Mouse (Mus musculus) limb, embryonic 12.5 days (tissue): ENCODE results near the gene Edem3. TPM values are rescaled to one million over a fixed set of nuclear protein-coding genes. Genes with fewer than 3 reads are reported as not detected.
"Not testable (repeated sequence)": the region's sequence is repeated elsewhere in the genome, so short reads cannot be mapped to it uniquely, and the experiment has no call there.

Experiments used
- ATAC-seq: fragments of 200-750 bp; cut with Nextera tagmentation; 2 replicates; pipeline ENCODE4 v1.8.0; 2017; ENCODE audit warnings: low read depth, moderate TSS enrichment; ENCODE audit not compliant: insufficient number of reproducible peaks, insufficient read depth, low FRiP score, low TSS enrichment
- H3K27ac ChIP-seq: fragments of 300-500 bp; sonication (generic); 2 replicates; pipeline ENCODE4 v1.5.1; 2016; ENCODE audit warnings: mild to moderate bottlenecking, moderate library complexity
- H3K27me3 ChIP-seq: fragments of 300-500 bp; sonication (generic); 2 replicates; pipeline ENCODE4 v1.6.1; 2016; ENCODE audit warnings: mild to moderate bottlenecking, moderate library complexity
- H3K36me3 ChIP-seq: fragments of 300-500 bp; sonication (generic); 2 replicates; pipeline ENCODE4 v1.6.1; 2016; ENCODE audit warnings: mild to moderate bottlenecking, moderate library complexity
- H3K4me1 ChIP-seq: fragments of 300-500 bp; sonication (generic); replicated peaks from 2 replicates; pipeline ENCODE4 v1.6.1; 2016
- H3K4me2 ChIP-seq: fragments of 300-500 bp; sonication (generic); 2 replicates; pipeline ENCODE4 v1.6.1; 2016; ENCODE audit warnings: mild to moderate bottlenecking, moderate library complexity
- H3K4me3 ChIP-seq: fragments of 300-500 bp; sonication (generic); replicated peaks from 2 replicates; pipeline ENCODE4 v1.5.1; 2016; ENCODE audit warnings: mild to moderate bottlenecking
- H3K9ac ChIP-seq: fragments of 300-500 bp; sonication (generic); replicated peaks from 2 replicates; pipeline ENCODE4 v1.6.1; 2016; ENCODE audit warnings: mild to moderate bottlenecking, moderate library complexity
- H3K9me3 ChIP-seq: fragments of 300-500 bp; sonication (generic); 2 replicates; pipeline ENCODE4 v1.6.1; 2016; ENCODE audit warnings: mild to moderate bottlenecking, moderate library complexity
- WGBS: fragments of 180-500 bp; shearing (Covaris S2); methylation state at CpG from one replicate; pipeline ENCODE4 v1.1.7; 2016; 5-methylcytosine and 5-hydroxymethylcytosine counted together
- polyA plus RNA-seq: library from polyadenylated mRNA; unstranded; fragments of >200 nt; fragmentation: Nextera tagmentation; extraction: Ambion mirVana; gene quantifications from 2 replicates; pipeline ENCODE4 v1.2.1, GENCODE M21; 2016

Gene Edem3
- polyA plus RNA-seq, 1 experiment from 2014 or later = 24.5 TPM

- H3K4me2 ChIP-seq = no peak overlapping the region
- no peaks in the 10 kb centered on the region for H3K9me3 ChIP-seq
- 94% methylated on average over 13 of the region's 13 CpGs for WGBS
- H3K27ac ChIP-seq = no peak overlapping the region
- peaks cover 68% of the 10 kb centered on the region for H3K36me3 ChIP-seq
- H3K9ac ChIP-seq = no peak overlapping the region
- H3K27me3 ChIP-seq = no peaks in the 10 kb centered on the region
- no peak overlapping the region for H3K4me3 ChIP-seq
- ATAC-seq = no peak
- H3K4me1 ChIP-seq = no peaks in the 10 kb centered on the region
Measured at GRCm38 (mm10) chr1:151812004-151812712, 57.0 kb downstream of the Edem3 start.

- Histone ChIP-seq H3K9ac (no peak overlapping the region), H3K36me3 (peaks cover 63% of the 10 kb centered on the region), H3K9me3 (no peaks in the 10 kb centered on the region), H3K4me3 (no peak overlapping the region), H3K4me2 (no peak overlapping the region), H3K4me1 (no peaks in the 10 kb centered on the region), H3K27me3 (no peaks in the 10 kb centered on the region), H3K27ac (no peak overlapping the region)
- no peak for ATAC-seq
- 92% methylated on average over 3 of the region's 3 CpGs for WGBS
Measured at GRCm38 (mm10) chr1:151816051-151816450, 60.9 kb downstream of the Edem3 start.

GRCm38 (mm10) chr1:151819190-151819589, 64.0 kb downstream of the Edem3 start:
- H3K4me3 ChIP-seq = no peak overlapping the region
- H3K27ac ChIP-seq = no peak overlapping the region
- H3K27me3 ChIP-seq = no peaks in the 10 kb centered on the region
- no peak for ATAC-seq
- 86% methylated on average over 7 of the region's 7 CpGs for WGBS
- no peak overlapping the region for H3K9ac ChIP-seq
- no peaks in the 10 kb centered on the region for H3K9me3 ChIP-seq
- no peaks in the 10 kb centered on the region for H3K4me1 ChIP-seq
- H3K4me2 ChIP-seq = no peak overlapping the region
- H3K36me3 ChIP-seq = peaks cover 41% of the 10 kb centered on the region

DNA sequence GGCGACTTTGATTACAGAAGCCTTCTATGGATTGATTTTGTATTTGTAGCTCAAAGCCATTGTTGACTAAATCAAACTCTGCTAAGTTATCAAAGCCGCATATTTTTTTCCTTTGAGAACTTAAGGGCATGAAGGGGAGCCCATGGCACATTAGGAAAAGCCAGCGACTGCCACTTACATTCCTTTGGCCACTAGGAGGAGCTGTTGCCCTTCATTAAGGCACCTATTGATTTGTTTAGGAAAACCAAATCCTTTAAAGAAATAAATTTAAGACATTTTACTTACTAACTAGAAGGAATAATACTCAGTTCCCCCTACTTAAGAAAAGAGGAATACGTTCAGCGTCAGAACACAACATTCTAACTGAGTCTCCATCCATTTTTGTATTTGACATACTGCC, 65.3 kb downstream of the Edem3 start:
- Histone ChIP-seq H3K4me1 (no peaks in the 10 kb centered on the region), H3K9ac (no peak overlapping the region), H3K27me3 (no peaks in the 10 kb centered on the region), H3K4me3 (no peak overlapping the region), H3K9me3 (no peaks in the 10 kb centered on the region), H3K36me3 (peaks cover 31% of the 10 kb centered on the region), H3K27ac (no peak overlapping the region), H3K4me2 (no peak overlapping the region)
- whole genome bisulfite sequencing = 33% methylated on average over 5 of the region's 5 CpGs
- ATAC-seq = no peak

DNA sequence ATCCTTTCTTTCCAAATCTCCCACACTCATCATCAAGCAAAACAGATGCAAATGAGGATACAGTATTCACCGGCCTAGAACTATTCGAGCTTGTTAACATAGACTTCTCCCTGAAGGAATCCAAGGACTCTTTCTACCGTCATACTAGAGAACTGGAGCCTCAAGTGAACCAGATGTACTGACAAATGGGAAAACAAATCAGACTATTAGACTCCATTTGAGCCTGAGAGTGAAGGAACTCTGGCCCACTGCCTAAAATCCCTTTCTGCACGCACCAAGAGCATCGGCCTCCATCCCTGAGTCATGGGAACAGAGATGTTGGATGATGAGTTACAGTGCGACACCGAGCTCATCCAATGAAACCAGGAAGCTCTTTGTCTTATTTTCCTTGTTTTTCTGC, 69.9 kb downstream of the Edem3 start:
- Histone ChIP-seq H3K27me3 (no peaks in the 10 kb centered on the region), H3K4me1 (no peaks in the 10 kb centered on the region), H3K4me2 (no peak overlapping the region), H3K36me3 (no peaks in the 10 kb centered on the region), H3K9ac (no peak overlapping the region), H3K4me3 (no peak overlapping the region), H3K9me3 (no peaks in the 10 kb centered on the region), H3K27ac (no peak overlapping the region)
- ATAC-seq = no peak
- 90% methylated on average over 7 of the region's 7 CpGs for WGBS

DNA sequence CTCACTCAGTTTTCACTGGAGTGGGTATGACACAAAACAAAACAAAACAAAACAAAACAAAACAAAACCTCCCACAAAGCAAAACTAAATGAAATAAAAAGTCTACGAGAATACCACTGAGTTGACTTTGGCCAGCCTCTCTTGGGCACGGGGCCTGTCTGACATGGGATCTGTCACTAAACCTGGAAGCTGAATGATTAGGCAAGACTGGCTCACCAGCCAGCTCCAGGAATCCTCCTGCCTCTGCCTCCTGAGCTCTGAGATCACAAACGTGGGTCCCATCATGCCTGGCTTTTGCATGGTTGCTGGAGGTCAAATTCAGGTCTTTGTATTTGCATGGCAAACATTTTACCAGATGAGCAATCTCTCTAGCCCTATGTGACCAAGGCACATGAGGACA, 76.6 kb downstream of the Edem3 start:
- no peak overlapping the region for H3K27ac ChIP-seq
- H3K27me3 ChIP-seq = no peaks in the 10 kb centered on the region
- no peak for ATAC-seq
- no peak overlapping the region for H3K4me3 ChIP-seq
- H3K9ac ChIP-seq = no peak overlapping the region
- H3K4me2 ChIP-seq = no peak overlapping the region
- no peaks in the 10 kb centered on the region for H3K4me1 ChIP-seq
- 86% methylated on average over 3 of the region's 3 CpGs for WGBS
- peaks cover 15% of the 10 kb centered on the region for H3K9me3 ChIP-seq
- no peaks in the 10 kb centered on the region for H3K36me3 ChIP-seq

- no peak overlapping the region for H3K9ac ChIP-seq
- H3K27me3 ChIP-seq = no peaks in the 10 kb centered on the region
- H3K4me2 ChIP-seq = no peak overlapping the region
- no peaks in the 10 kb centered on the region for H3K36me3 ChIP-seq
- no peaks in the 10 kb centered on the region for H3K4me1 ChIP-seq
- H3K9me3 ChIP-seq = peaks cover 15% of the 10 kb centered on the region
- 90% methylated on average over 4 of the region's 4 CpGs for WGBS
- no peak for ATAC-seq
- no peak overlapping the region for H3K4me3 ChIP-seq
- no peak overlapping the region for H3K27ac ChIP-seq
Measured at GRCm38 (mm10) chr1:151835261-151835660, 80.1 kb downstream of the Edem3 start.

GRCm38 (mm10) chr1:151840345-151840744, 85.2 kb downstream of the Edem3 start:
- not testable (repeated sequence) for H3K4me1 ChIP-seq, H3K4me3 ChIP-seq, H3K9me3 ChIP-seq, H3K36me3 ChIP-seq, H3K27me3 ChIP-seq, H3K27ac ChIP-seq, H3K9ac ChIP-seq, ATAC-seq, H3K4me2 ChIP-seq
- WGBS = 100% methylated on average over 1 of the region's 1 CpGs

- no peak for ATAC-seq
- Histone ChIP-seq H3K9me3 (no peaks in the 10 kb centered on the region), H3K4me2 (no peak overlapping the region), H3K4me3 (no peak overlapping the region), H3K27ac (no peak overlapping the region), H3K36me3 (no peaks in the 10 kb centered on the region), H3K27me3 (no peaks in the 10 kb centered on the region; the same call in 1 of the 2 replicates), H3K9ac (no peak overlapping the region), H3K4me1 (peaks cover 9% of the 10 kb centered on the region)
- 74% methylated on average over 17 of the region's 17 CpGs for WGBS
Measured at GRCm38 (mm10) chr1:151845252-151845832, 90.2 kb downstream of the Edem3 start.

- H3K36me3 ChIP-seq = no peaks in the 10 kb centered on the region
- ATAC-seq = no peak
- no peak overlapping the region for H3K4me2 ChIP-seq
- H3K4me1 ChIP-seq = peaks cover 16% of the 10 kb centered on the region
- no peak overlapping the region for H3K9ac ChIP-seq
- H3K4me3 ChIP-seq = no peak overlapping the region
- no peaks in the 10 kb centered on the region; the same call in 1 of the 2 replicates for H3K27me3 ChIP-seq
- no peaks in the 10 kb centered on the region for H3K9me3 ChIP-seq
- 62% methylated on average over 19 of the region's 19 CpGs for WGBS
- no peak overlapping the region for H3K27ac ChIP-seq
Measured at GRCm38 (mm10) chr1:151845926-151846782, 91.0 kb downstream of the Edem3 start.

DNA sequence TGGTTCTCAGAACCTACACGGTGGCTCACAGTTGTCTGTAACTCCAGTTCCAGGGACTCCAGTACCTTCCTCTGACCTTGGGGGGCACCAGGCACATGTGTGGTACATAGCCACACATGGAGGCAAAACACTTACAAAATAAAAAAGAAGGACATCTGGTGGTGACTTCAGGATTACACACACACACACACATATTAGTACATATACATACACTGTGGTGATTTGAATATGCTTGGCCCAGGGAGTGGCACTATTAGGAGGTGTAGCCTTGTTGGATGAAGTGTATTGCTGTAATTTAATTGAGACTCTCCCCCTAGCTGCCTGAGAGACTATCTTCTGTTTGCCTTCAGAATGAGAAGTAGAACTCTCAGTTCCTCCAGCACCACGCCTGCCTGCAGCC, 93.1 kb downstream of the Edem3 start:
- Histone ChIP-seq H3K9me3 (no peaks in the 10 kb centered on the region), H3K27me3 (no peaks in the 10 kb centered on the region), H3K4me1 (peaks cover 17% of the 10 kb centered on the region), H3K4me2 (no peak overlapping the region), H3K36me3 (no peaks in the 10 kb centered on the region), H3K9ac (no peak overlapping the region), H3K27ac (no peak overlapping the region), H3K4me3 (no peak overlapping the region)
- WGBS = 90% methylated on average over 2 of the region's 2 CpGs
- no peak for ATAC-seq
